Mouse (Mus musculus): Measurements from ENCODE around the gene Cdc14a. TPM values are rescaled to one million over a fixed set of nuclear protein-coding genes. Genes with fewer than 3 reads are reported as not detected.

The Cdc14a gene
- polyA plus RNA-seq, 1 experiment from 2014 or later, result 7.1 TPM

DNA sequence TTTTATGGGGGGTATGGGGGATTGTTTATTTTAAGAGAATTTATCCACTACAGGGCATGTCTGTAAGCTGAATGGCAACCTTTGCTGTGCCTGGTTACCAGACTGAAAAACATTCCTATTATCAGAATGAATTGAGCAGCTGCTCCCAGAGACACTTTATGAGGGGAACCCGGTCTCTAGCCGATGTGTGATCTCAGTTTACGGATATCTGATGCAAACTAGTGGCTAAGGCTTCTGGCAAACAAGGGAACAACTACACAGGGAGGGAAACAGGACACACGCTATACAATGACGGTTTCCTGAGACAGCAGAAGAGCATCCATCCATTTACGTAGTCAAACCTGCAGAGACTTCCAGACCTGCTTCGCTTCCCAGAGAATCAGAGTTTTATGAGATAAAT lies 25.9 kb downstream of the Cdc14a start:
- no peak for ATAC-seq
- ChIA-PET POLR2A (no interaction called here), CTCF (no interaction called here)
- in situ Hi-C loops (cut with MboI; ENCODE audit: low pct_unique_long_range_greater_than_20kb), result no loop called here
- no peak for TF ChIP-seq CTCF (IDR thresholded peaks at IDR 0.05)
- H3K27me3 ChIP-seq, result no peaks in the 10 kb centered on the region
- DNase-seq (ENCODE audit: low read depth, low spot score), result no peak

DNA sequence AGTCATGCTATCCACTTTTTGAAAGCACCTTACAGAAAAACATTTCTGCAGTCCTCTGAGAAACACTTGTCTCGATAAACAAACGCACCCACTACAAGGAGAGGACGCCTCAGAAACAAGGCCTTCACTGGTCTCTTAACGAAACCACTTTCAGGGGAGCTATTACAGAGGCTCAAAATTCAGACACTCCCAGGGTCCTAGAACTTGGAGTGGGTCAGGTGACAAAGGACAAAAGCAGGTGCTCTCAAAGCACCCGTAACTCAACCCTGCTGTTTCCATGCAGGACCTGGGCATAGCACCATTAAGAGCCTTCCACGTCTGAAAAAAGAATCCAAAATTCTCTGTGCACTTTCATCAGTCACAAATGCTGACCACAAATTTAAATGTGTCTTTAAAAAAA lies 26.5 kb downstream of the Cdc14a start:
- no peaks in the 10 kb centered on the region for H3K27me3 ChIP-seq
- in situ Hi-C loops (cut with MboI; ENCODE audit: low pct_unique_long_range_greater_than_20kb), result no loop called here
- POLR2A ChIA-PET, result no interaction called here
- CTCF ChIA-PET, result interaction anchor here (1.1 kb wide), 1 partner anchor 10 kb away, joined by 4 read pairs; no protein-coding TSS in a partner anchor
- ATAC-seq (no peak), DNase-seq (ENCODE audit: low read depth, low spot score) (no peak)
- TF ChIP-seq CTCF (IDR thresholded peaks at IDR 0.05), result no peak

GRCm38 (mm10) chr3:116396571-116396970 lies 27.3 kb downstream of the Cdc14a start:
- H3K27me3 ChIP-seq, result no peaks in the 10 kb centered on the region
- DNase-seq (ENCODE audit: low read depth, low spot score), result no peak
- CTCF ChIA-PET, result interaction anchor here (1.1 kb wide), 1 partner anchor 9 kb away, joined by 4 read pairs; no protein-coding TSS in a partner anchor
- in situ Hi-C loops (cut with MboI; ENCODE audit: low pct_unique_long_range_greater_than_20kb), result no loop called here
- POLR2A ChIA-PET, result no interaction called here
- no peak for TF ChIP-seq CTCF (IDR thresholded peaks at IDR 0.05)
- ATAC-seq, result no peak

GRCm38 (mm10) chr3:116394885-116395390 lies 28.9 kb downstream of the Cdc14a start:
- TF ChIP-seq CTCF (IDR thresholded peaks at IDR 0.05), result no peak
- DNase-seq (ENCODE audit: low read depth, low spot score), result no peak
- H3K27me3 ChIP-seq, result no peaks in the 10 kb centered on the region
- CTCF ChIA-PET, result interaction anchor here (0.9 to 1.1 kb wide), 2 partner anchors 10 to 29 kb away, joined by 3 to 4 read pairs; no protein-coding TSS in a partner anchor
- in situ Hi-C loops (cut with MboI; ENCODE audit: low pct_unique_long_range_greater_than_20kb), result no loop called here
- ATAC-seq, result no peak
- POLR2A ChIA-PET, result no interaction called here

GRCm38 (mm10) chr3:116391399-116391798 lies 32.4 kb downstream of the Cdc14a start:
- in situ Hi-C loops (cut with MboI; ENCODE audit: low pct_unique_long_range_greater_than_20kb), result no loop called here
- no peak for DNase-seq (ENCODE audit: low read depth, low spot score)
- ATAC-seq, result no peak
- POLR2A ChIA-PET, result interaction anchor here (1.5 kb wide), 1 partner anchor 11 kb away, joined by 4 read pairs; no protein-coding TSS in a partner anchor
- no peaks in the 10 kb centered on the region for H3K27me3 ChIP-seq
- CTCF ChIA-PET, result interaction anchor here (0.9 to 1.4 kb wide), 3 partner anchors 8 to 59 kb away, joined by 3 to 5 read pairs (median 3); no protein-coding TSS in a partner anchor
- no peak for TF ChIP-seq CTCF (IDR thresholded peaks at IDR 0.05)

DNA sequence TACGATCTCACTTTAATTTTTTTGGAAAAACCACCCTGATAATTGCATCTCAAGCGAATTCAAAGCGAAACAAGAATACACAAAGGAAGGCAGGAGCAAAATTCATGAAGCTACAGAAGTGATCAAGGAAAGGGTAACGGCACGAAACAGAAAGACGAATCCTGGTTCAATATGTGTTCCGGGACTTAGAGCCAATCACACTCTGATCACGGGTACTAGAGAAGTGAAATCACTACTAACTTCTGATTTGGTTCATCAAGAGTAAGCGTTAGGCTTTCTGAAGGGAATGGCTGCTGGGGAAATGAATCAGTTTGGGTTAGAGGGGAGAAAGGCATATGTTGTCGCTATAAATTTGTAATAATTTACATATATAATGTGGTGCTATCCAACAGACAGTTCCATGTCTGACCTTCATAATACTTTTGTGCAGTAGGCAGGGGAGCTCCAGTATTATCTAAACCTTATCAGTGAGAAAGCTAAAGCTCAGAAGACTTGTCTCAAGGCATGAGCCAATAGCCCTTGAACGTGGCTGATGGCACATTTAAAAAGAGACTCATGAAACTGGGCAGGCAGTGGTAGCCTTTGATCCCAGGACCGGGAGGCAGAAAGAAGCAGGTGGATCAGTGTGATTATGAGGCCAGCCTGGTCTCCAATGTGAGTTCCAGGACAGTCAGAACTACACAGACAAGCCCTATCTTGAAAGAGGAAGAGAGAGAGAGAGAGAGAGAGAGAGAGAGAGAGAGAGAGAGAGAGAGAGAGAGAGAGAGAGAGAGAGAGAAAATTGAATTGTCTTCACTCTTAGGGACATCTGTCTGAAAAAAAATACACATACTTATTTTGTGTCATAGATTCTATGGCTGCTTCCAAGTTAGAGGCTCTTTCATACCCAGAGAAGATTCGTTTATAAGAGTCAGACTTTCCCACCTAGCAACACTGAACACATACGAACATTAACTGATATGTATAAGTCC lies 34.0 kb downstream of the Cdc14a start:
- ATAC-seq (no peak), DNase-seq (ENCODE audit: low read depth, low spot score) (no peak)
- TF ChIP-seq CTCF (IDR thresholded peaks at IDR 0.05), result no peak
- ChIA-PET CTCF (interaction anchor here (1.0 to 1.4 kb wide), 3 partner anchors 7 to 13 kb away, joined by 3 to 5 read pairs (median 4); no protein-coding TSS in a partner anchor), POLR2A (interaction anchor here (0.5 kb wide), 1 partner anchor 349 kb away, joined by 7 read pairs; no protein-coding TSS in a partner anchor)
- no peaks in the 10 kb centered on the region for H3K27me3 ChIP-seq
- in situ Hi-C loops (cut with MboI; ENCODE audit: low pct_unique_long_range_greater_than_20kb), result no loop called here

DNA sequence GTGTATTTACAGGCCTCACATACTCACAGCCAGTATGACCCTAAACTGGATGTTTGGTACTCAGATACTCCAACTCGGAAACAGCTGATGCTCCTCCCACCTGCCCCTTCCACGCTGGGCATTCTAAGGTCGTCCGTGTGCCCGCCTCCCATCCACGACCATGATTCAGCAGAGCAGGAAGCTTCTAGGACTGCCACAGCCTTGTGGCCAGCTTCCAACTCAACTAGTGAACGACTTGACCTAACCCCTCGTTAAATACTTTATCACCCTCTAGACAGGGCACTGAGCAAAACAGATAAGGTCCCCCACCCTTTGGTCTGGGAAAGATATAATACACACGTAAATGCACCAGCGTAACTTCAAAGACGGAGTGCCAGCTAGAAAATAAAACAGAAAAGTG lies 35.0 kb downstream of the Cdc14a start:
- DNase-seq (ENCODE audit: low read depth, low spot score) (no peak), ATAC-seq (no peak)
- in situ Hi-C loops (cut with MboI; ENCODE audit: low pct_unique_long_range_greater_than_20kb), result no loop called here
- no peaks in the 10 kb centered on the region for H3K27me3 ChIP-seq
- ChIA-PET POLR2A (no interaction called here), CTCF (interaction anchor here (1.0 to 1.7 kb wide), 3 partner anchors 8 to 17 kb away, joined by 4 to 5 read pairs (median 4); no protein-coding TSS in a partner anchor)
- TF ChIP-seq CTCF (IDR thresholded peaks at IDR 0.05), result no peak

GRCm38 (mm10) chr3:116386886-116387285 lies 36.9 kb downstream of the Cdc14a start:
- DNase-seq (ENCODE audit: low read depth, low spot score) (no peak), ATAC-seq (no peak)
- ChIA-PET CTCF (interaction anchor here (1.6 to 1.7 kb wide), 2 partner anchors 10 to 18 kb away, joined by 4 to 5 read pairs; no protein-coding TSS in a partner anchor), POLR2A (no interaction called here)
- in situ Hi-C loops (cut with MboI; ENCODE audit: low pct_unique_long_range_greater_than_20kb), result no loop called here
- no peaks in the 10 kb centered on the region for H3K27me3 ChIP-seq
- TF ChIP-seq CTCF (IDR thresholded peaks at IDR 0.05), result no peak

GRCm38 (mm10) chr3:116386342-116386741 lies 37.5 kb downstream of the Cdc14a start:
- POLR2A ChIA-PET, result interaction anchor here (0.9 kb wide), 1 partner anchor 18 kb away, joined by 3 read pairs; no protein-coding TSS in a partner anchor
- CTCF ChIA-PET, result no interaction called here
- in situ Hi-C loops (cut with MboI; ENCODE audit: low pct_unique_long_range_greater_than_20kb), result no loop called here
- no peaks in the 10 kb centered on the region for H3K27me3 ChIP-seq
- TF ChIP-seq CTCF (IDR thresholded peaks at IDR 0.05), result no peak
- DNase-seq (ENCODE audit: low read depth, low spot score), result no peak
- no peak for ATAC-seq

DNA sequence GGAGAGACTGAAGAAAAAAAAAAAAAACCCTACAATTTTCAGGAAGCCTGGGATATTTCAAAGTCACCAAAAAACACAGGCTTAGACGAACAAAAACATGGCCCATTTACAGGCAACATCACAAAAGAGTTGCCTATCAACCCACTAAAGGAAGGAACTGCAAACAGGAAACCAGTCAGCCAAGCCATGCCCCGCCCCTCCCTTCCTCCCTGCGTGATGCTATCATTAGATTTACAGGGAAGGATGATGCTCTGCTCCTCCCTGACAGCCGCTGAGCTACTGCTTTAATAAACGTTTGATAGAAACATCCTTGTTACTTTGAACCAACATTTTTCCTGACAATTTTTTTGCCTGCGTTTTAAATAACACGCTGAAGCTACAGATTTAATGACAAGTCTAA lies 39.5 kb downstream of the Cdc14a start:
- ATAC-seq, result no peak
- in situ Hi-C loops (cut with MboI; ENCODE audit: low pct_unique_long_range_greater_than_20kb), result no loop called here
- TF ChIP-seq CTCF (IDR thresholded peaks at IDR 0.05), result no peak
- ChIA-PET POLR2A (interaction anchor here (0.7 kb wide), 2 partner anchors 90 to 174 kb away, joined by 4 to 6 read pairs; no protein-coding TSS in a partner anchor), CTCF (no interaction called here)
- DNase-seq (ENCODE audit: low read depth, low spot score), result no peak
- no peaks in the 10 kb centered on the region for H3K27me3 ChIP-seq

All from Patski (cell line).